Mouse (Mus musculus): Measurements from ENCODE around the gene Osbpl3. TPM values are rescaled to one million over a fixed set of nuclear protein-coding genes. Genes with fewer than 3 reads are reported as not detected.

The Osbpl3 gene
- 6.2 and 6.8 TPM in 2 replicates for polyA plus RNA-seq (2015; fragmentation: Nextera tagmentation; extraction: Ambion mirVana)

- ATAC-seq (ENCODE audit: low FRiP score): peak; percentile 94
- H3K9me3 ChIP-seq (replicated peaks): no peaks in the 10 kb centered on the region
- H3K27ac ChIP-seq (replicated peaks): peak within 1 kb of the TSS; percentile 63
- H3K4me3 ChIP-seq (replicated peaks): peak within 1 kb of the TSS; percentile 69
- H3K36me3 ChIP-seq: no peaks in the 10 kb centered on the region
- WGBS: under 1% methylated on average over 45 of the region's 45 CpGs
- peaks cover 20% of the 10 kb centered on the region for H3K4me1 ChIP-seq
- 0 out of 2 replicates have a peak, but pooled peaks cover 2% of the 10 kb centered on the region for H3K27me3 ChIP-seq (replicated peaks)
- H3K9ac ChIP-seq (replicated peaks): peak within 1 kb of the TSS; percentile 64
- peak within 1 kb of the TSS; percentile 96 for H3K4me2 ChIP-seq
Observed at GRCm38 (mm10) chr6:50455829-50456469, at the start of gene Osbpl3. TSS of gene Osbpl3 (minus strand) at chr6:50456201.

DNA sequence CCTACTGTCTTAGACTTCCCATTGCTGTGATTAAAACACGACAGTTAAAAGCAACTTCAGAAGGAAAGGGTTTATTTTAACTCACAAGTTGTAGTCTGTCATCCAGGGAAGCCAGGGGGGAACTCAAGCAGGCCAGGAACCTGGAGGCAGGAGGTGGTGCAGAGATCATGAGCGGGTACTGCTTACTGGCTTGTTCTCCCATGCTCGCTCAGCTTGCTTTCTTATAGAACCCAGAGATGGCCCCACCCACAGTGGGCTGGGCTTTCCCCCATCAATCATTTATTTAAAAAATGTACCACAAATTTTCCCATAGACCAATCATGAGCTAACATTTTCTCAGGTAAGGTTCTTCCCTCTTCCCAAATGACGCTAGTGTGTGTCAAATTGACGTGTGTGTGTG lies 49.5 kb upstream of the Osbpl3 start:
- H3K27me3 ChIP-seq (replicated peaks): no peaks in the 10 kb centered on the region
- WGBS: 86% methylated on average over 5 of the region's 5 CpGs
- no peaks in the 10 kb centered on the region for H3K9me3 ChIP-seq (replicated peaks)
- H3K4me1 ChIP-seq: peaks cover 8% of the 10 kb centered on the region
- no peak overlapping the region for H3K27ac ChIP-seq (replicated peaks)
- no peak overlapping the region for H3K9ac ChIP-seq (replicated peaks)
- no peak overlapping the region for H3K4me3 ChIP-seq (replicated peaks)
- ATAC-seq (ENCODE audit: low FRiP score): no peak
- no peaks in the 10 kb centered on the region for H3K36me3 ChIP-seq
- no peak overlapping the region for H3K4me2 ChIP-seq

- Histone ChIP-seq H3K27ac (replicated peaks) (no peak overlapping the region), H3K9me3 (replicated peaks) (no peaks in the 10 kb centered on the region), H3K36me3 (no peaks in the 10 kb centered on the region), H3K4me2 (no peak overlapping the region), H3K4me3 (replicated peaks) (no peak overlapping the region), H3K9ac (replicated peaks) (no peak overlapping the region), H3K27me3 (replicated peaks) (no peaks in the 10 kb centered on the region), H3K4me1 (peaks cover 8% of the 10 kb centered on the region)
- WGBS: 91% methylated on average over 5 of the region's 5 CpGs
- ATAC-seq (ENCODE audit: low FRiP score): no peak
Observed at GRCm38 (mm10) chr6:50504711-50505110, 48.7 kb upstream of the Osbpl3 start.

DNA sequence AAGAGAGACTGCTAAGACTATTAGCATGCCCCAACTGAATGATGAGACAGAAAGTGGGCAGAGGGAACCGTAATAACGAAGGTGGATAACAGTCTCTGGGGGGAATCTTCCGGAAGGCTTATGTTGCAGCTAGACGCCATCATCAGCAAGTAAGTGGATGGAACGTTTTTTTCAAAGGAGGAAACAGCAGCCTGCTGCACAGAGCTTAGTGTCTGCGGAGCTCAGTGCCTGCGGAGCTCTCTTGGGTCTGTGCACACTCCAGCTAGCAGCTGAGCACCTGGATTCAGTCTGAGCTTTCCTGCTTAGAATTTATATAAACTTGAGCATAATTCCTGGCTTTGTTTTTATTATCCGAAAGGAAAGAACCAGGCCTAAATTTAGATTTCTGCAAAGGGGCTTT lies 47.8 kb upstream of the Osbpl3 start:
- 34% methylated on average over 8 of the region's 8 CpGs for WGBS
- H3K9ac ChIP-seq (replicated peaks): no peak overlapping the region
- H3K27me3 ChIP-seq (replicated peaks): no peaks in the 10 kb centered on the region
- no peaks in the 10 kb centered on the region for H3K9me3 ChIP-seq (replicated peaks)
- no peak overlapping the region for H3K4me2 ChIP-seq
- no peaks in the 10 kb centered on the region for H3K36me3 ChIP-seq
- H3K4me3 ChIP-seq (replicated peaks): no peak overlapping the region
- no peak for ATAC-seq (ENCODE audit: low FRiP score)
- peaks cover 8% of the 10 kb centered on the region for H3K4me1 ChIP-seq
- H3K27ac ChIP-seq (replicated peaks): no peak overlapping the region

DNA sequence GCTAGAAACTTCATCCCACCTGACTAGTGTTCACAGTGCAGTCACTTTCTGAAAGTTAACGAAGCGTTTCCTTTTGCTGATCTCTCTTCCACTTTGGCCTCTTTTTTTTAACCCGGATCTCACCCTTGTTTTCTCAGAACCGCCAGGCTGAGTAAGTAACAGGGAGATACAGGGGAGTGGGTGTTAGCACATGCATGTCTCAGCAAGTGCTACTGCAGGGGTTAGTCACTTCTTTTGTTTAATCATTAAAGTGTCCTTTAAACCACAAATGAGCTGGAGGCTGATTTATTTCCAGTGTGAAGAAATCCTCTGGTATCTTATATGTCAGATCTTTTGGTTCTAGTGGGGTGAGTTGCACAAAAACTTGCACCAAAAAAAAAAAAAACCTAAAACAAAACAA lies 47.0 kb upstream of the Osbpl3 start:
- WGBS: 81% methylated on average over 4 of the region's 4 CpGs
- H3K4me2 ChIP-seq: no peak overlapping the region
- ATAC-seq (ENCODE audit: low FRiP score): no peak
- H3K27me3 ChIP-seq (replicated peaks): no peaks in the 10 kb centered on the region
- H3K36me3 ChIP-seq: no peaks in the 10 kb centered on the region
- no peak overlapping the region for H3K9ac ChIP-seq (replicated peaks)
- H3K27ac ChIP-seq (replicated peaks): no peak overlapping the region
- H3K4me1 ChIP-seq: peaks cover 8% of the 10 kb centered on the region
- no peaks in the 10 kb centered on the region for H3K9me3 ChIP-seq (replicated peaks)
- H3K4me3 ChIP-seq (replicated peaks): no peak overlapping the region

- no peak for ATAC-seq (ENCODE audit: low FRiP score)
- Histone ChIP-seq H3K9me3 (replicated peaks) (no peaks in the 10 kb centered on the region), H3K27me3 (replicated peaks) (no peaks in the 10 kb centered on the region), H3K4me3 (replicated peaks) (no peak overlapping the region), H3K4me1 (no peaks in the 10 kb centered on the region), H3K36me3 (no peaks in the 10 kb centered on the region), H3K4me2 (no peak overlapping the region), H3K9ac (replicated peaks) (no peak overlapping the region), H3K27ac (replicated peaks) (no peak overlapping the region)
- whole genome bisulfite sequencing: 96% methylated on average over 2 of the region's 2 CpGs
Observed at GRCm38 (mm10) chr6:50498346-50498745, 42.3 kb upstream of the Osbpl3 start.

- 87% methylated on average over 2 of the region's 2 CpGs for WGBS
- Histone ChIP-seq H3K36me3 (no peaks in the 10 kb centered on the region), H3K9ac (replicated peaks) (no peak overlapping the region), H3K27me3 (replicated peaks) (no peaks in the 10 kb centered on the region), H3K4me3 (replicated peaks) (no peak overlapping the region), H3K4me1 (peaks cover 13% of the 10 kb centered on the region), H3K27ac (replicated peaks) (no peak overlapping the region), H3K4me2 (no peak overlapping the region), H3K9me3 (replicated peaks) (no peaks in the 10 kb centered on the region)
- ATAC-seq (ENCODE audit: low FRiP score): no peak
Observed at GRCm38 (mm10) chr6:50490519-50490918, 34.5 kb upstream of the Osbpl3 start.

DNA sequence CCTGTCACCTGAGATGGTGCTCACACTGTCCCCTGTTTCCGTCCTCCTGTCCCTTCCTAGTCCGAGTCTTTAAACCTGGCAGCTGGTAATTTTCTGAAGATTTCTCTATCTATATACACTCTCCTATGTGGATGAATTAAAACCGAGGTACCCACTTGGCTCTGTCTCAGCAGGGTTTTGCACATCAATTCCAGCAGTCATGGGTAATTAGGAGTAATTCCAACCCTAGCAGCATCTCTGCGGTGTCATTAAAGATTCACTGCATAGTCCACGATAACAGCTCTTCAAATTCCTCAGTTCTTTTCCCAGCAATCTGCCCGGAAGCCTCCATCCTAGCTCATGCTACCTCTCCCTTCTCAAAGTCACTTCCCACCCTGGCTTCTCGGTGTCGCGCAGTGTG lies 33.4 kb upstream of the Osbpl3 start:
- no peaks in the 10 kb centered on the region for H3K9me3 ChIP-seq (replicated peaks)
- H3K27ac ChIP-seq (replicated peaks): peak overlapping the region; percentile 24
- 0 out of 2 replicates have a peak overlapping the region, but pooled peaks have one; percentile 0 for H3K4me2 ChIP-seq
- WGBS: 26% methylated on average over 9 of the region's 9 CpGs
- H3K4me1 ChIP-seq: peaks cover 13% of the 10 kb centered on the region
- peak; percentile 49 for ATAC-seq (ENCODE audit: low FRiP score)
- no peak overlapping the region for H3K4me3 ChIP-seq (replicated peaks)
- no peaks in the 10 kb centered on the region for H3K27me3 ChIP-seq (replicated peaks)
- H3K36me3 ChIP-seq: no peaks in the 10 kb centered on the region
- no peak overlapping the region for H3K9ac ChIP-seq (replicated peaks)

GRCm38 (mm10) chr6:50486035-50486902 lies 30.3 kb upstream of the Osbpl3 start:
- 88% methylated on average over 11 of the region's 11 CpGs for WGBS
- H3K4me1 ChIP-seq: peaks cover 13% of the 10 kb centered on the region

GRCm38 (mm10) chr6:50483426-50483825 lies 27.4 kb upstream of the Osbpl3 start:
- H3K9me3 ChIP-seq (replicated peaks): no peaks in the 10 kb centered on the region
- no peak overlapping the region for H3K27ac ChIP-seq (replicated peaks)
- 85% methylated on average over 3 of the region's 3 CpGs for WGBS
- no peak overlapping the region for H3K9ac ChIP-seq (replicated peaks)
- H3K4me3 ChIP-seq (replicated peaks): no peak overlapping the region
- H3K4me2 ChIP-seq: no peak overlapping the region
- ATAC-seq (ENCODE audit: low FRiP score): no peak
- peaks cover 3% of the 10 kb centered on the region; the same call in 1 of the 2 replicates for H3K4me1 ChIP-seq
- no peaks in the 10 kb centered on the region for H3K27me3 ChIP-seq (replicated peaks)
- H3K36me3 ChIP-seq: no peaks in the 10 kb centered on the region

More at GRCm38 (mm10) chr6:50486035-50486902, 30.3 kb upstream of the Osbpl3 start:
- no peaks in the 10 kb centered on the region for H3K9me3 ChIP-seq (replicated peaks)
- H3K36me3 ChIP-seq: no peaks in the 10 kb centered on the region
- H3K27ac ChIP-seq (replicated peaks): no peak overlapping the region
- H3K9ac ChIP-seq (replicated peaks): no peak overlapping the region
- H3K4me2 ChIP-seq: no peak overlapping the region
- H3K4me3 ChIP-seq (replicated peaks): no peak overlapping the region
- ATAC-seq (ENCODE audit: low FRiP score): no peak
- no peaks in the 10 kb centered on the region for H3K27me3 ChIP-seq (replicated peaks)

- WGBS: 87% methylated on average over 5 of the region's 5 CpGs
- ATAC-seq (ENCODE audit: low FRiP score): no peak
- Histone ChIP-seq H3K9ac (replicated peaks) (no peak overlapping the region), H3K27me3 (replicated peaks) (no peaks in the 10 kb centered on the region), H3K36me3 (no peaks in the 10 kb centered on the region), H3K4me1 (no peaks in the 10 kb centered on the region), H3K9me3 (replicated peaks) (no peaks in the 10 kb centered on the region), H3K4me2 (no peak overlapping the region), H3K27ac (replicated peaks) (no peak overlapping the region), H3K4me3 (replicated peaks) (no peak overlapping the region)
Observed at GRCm38 (mm10) chr6:50481460-50481859, 25.5 kb upstream of the Osbpl3 start.

GRCm38 (mm10) chr6:50466451-50466850 lies 10.4 kb upstream of the Osbpl3 start:
- 81% methylated on average over 3 of the region's 3 CpGs for WGBS
- no peak for ATAC-seq (ENCODE audit: low FRiP score)

More at GRCm38 (mm10) chr6:50466451-50466850, 10.4 kb upstream of the Osbpl3 start:
- Histone ChIP-seq H3K36me3 (no peaks in the 10 kb centered on the region), H3K9me3 (replicated peaks) (no peaks in the 10 kb centered on the region), H3K4me1 (0 out of 2 replicates have a peak, but pooled peaks cover 2% of the 10 kb centered on the region), H3K9ac (replicated peaks) (no peak overlapping the region), H3K4me2 (no peak overlapping the region), H3K4me3 (replicated peaks) (no peak overlapping the region), H3K27me3 (replicated peaks) (no peaks in the 10 kb centered on the region), H3K27ac (replicated peaks) (no peak overlapping the region)

Measured in neural tube, embryonic 15.5 days (tissue).